27 mouse cellular contexts compared by ENCODE assay signal in genomic region chr16:77884495-77884894, GRCm38 (mm10).
DNase-seq lines count a peak whose midpoint lies in the region; ATAC-seq and TF ChIP-seq lines count a peak whose summit lies in the region.
"Had no signal": no experiment of that assay in that cellular context is flagged by ENCODE, and none has a peak within 500 bp of the region (broad histone marks: within the 10 kb centered on the region; RNA-seq: fewer than 3 reads in every experiment).

No protein-coding gene starts in this region.

- no peak overlapping the region for H3K9ac ChIP-seq in forebrain, embryonic 13.5 days
- no peak overlapping the region for H3K9ac ChIP-seq in forebrain, embryonic 11.5 days (ENCODE audit: low read length)
- H3K9ac ChIP-seq in forebrain, postnatal 0 days, result no peak overlapping the region
- no peak overlapping the region for H3K9ac ChIP-seq in midbrain, embryonic 15.5 days
- H3K9ac ChIP-seq: embryonic facial prominence, embryonic 15.5 days; heart, embryonic 13.5 days; liver, embryonic 15.5 days had no signal

- H3K9me3 ChIP-seq in forebrain, embryonic 13.5 days (replicated peaks), result no peaks in the 10 kb centered on the region
- no peaks in the 10 kb centered on the region for H3K9me3 ChIP-seq in forebrain, embryonic 11.5 days (ENCODE audit: control insufficient read depth, low read length)
- H3K9me3 ChIP-seq in forebrain, postnatal 0 days (ENCODE audit: low read length), result no peaks in the 10 kb centered on the region
- H3K9me3 ChIP-seq in midbrain, embryonic 15.5 days, result no peaks in the 10 kb centered on the region
- H3K9me3 ChIP-seq: embryonic facial prominence, embryonic 15.5 days; heart, embryonic 13.5 days; limb, embryonic 10.5 days; liver, embryonic 15.5 days had no signal

- no peak for DNase-seq in forebrain, embryonic 11.5 days (ENCODE audit: low spot score)
- DNase-seq in layer of hippocampus, adult 2 months (ENCODE audit: low spot score in 2 of 2), result no peak
- no peak for DNase-seq in layer of hippocampus, adult 11-12 months (ENCODE audit: low spot score)
- peak; percentile 7 for DNase-seq in forebrain, postnatal 0 days
- no peak for DNase-seq in Muller cell, postnatal 12 days (ENCODE audit: inconsistent ontology term)
- DNase-seq in frontal cortex, postnatal 25 days (ENCODE audit: low spot score in 2 of 2), result no peak
- DNase-seq: adrenal gland, adult 8-10 months; cerebellum, adult 18-20 months; cerebellum, postnatal 36 days; gastrocnemius, postnatal 25 days; heart, adult 2 months; heart, postnatal 14 days; kidney, adult 18-20 months; liver; lung, postnatal 4 days; thymus, adult 18-20 months; thymus, postnatal 36 days had no signal

- no peaks in the 10 kb centered on the region for H3K36me3 ChIP-seq in forebrain, embryonic 13.5 days (ENCODE audit: poor library complexity, severe bottlenecking)
- no peaks in the 10 kb centered on the region for H3K36me3 ChIP-seq in forebrain, embryonic 11.5 days (ENCODE audit: control insufficient read depth, insufficient read depth, low read length)
- no peaks in the 10 kb centered on the region for H3K36me3 ChIP-seq in forebrain, postnatal 0 days (ENCODE audit: insufficient read depth)
- no peaks in the 10 kb centered on the region for H3K36me3 ChIP-seq in midbrain, embryonic 15.5 days (replicated peaks)
- H3K36me3 ChIP-seq: embryonic facial prominence, embryonic 15.5 days; heart, embryonic 13.5 days; limb, embryonic 10.5 days; liver, embryonic 15.5 days had no signal

- no peak overlapping the region for H3K4me2 ChIP-seq in forebrain, embryonic 13.5 days
- no peak overlapping the region for H3K4me2 ChIP-seq in forebrain, embryonic 11.5 days (ENCODE audit: low read depth, low read length, severe bottlenecking)
- H3K4me2 ChIP-seq in forebrain, postnatal 0 days (ENCODE audit: low read depth), result no peak overlapping the region
- 0 out of 2 replicates have a peak overlapping the region, but pooled peaks have one; percentile 42 for H3K4me2 ChIP-seq in midbrain, embryonic 15.5 days
- H3K4me2 ChIP-seq: heart, embryonic 13.5 days; liver, embryonic 15.5 days had no signal

- 85% methylated on average over 9 of the region's 9 CpGs for WGBS in forebrain, embryonic 13.5 days
- WGBS in forebrain, embryonic 11.5 days, result 91% methylated on average over 9 of the region's 9 CpGs
- WGBS in forebrain, postnatal 0 days, result 65% methylated on average over 9 of the region's 9 CpGs
- 54% methylated on average over 9 of the region's 9 CpGs for WGBS in midbrain, embryonic 15.5 days

- no peaks in the 10 kb centered on the region for H3K27me3 ChIP-seq in forebrain, embryonic 13.5 days
- no peaks in the 10 kb centered on the region for H3K27me3 ChIP-seq in forebrain, embryonic 11.5 days (ENCODE audit: control insufficient read depth, insufficient read depth, low read length)
- H3K27me3 ChIP-seq in forebrain, postnatal 0 days (ENCODE audit: insufficient read depth, low read length), result no peaks in the 10 kb centered on the region
- no peaks in the 10 kb centered on the region for H3K27me3 ChIP-seq in midbrain, embryonic 15.5 days (replicated peaks)
- H3K27me3 ChIP-seq: embryonic facial prominence, embryonic 15.5 days; heart, embryonic 13.5 days; liver, embryonic 15.5 days had no signal

- H3K27ac ChIP-seq in forebrain, embryonic 13.5 days, result peak overlapping the region; percentile 61; the same call in 1 of the 2 replicates
- H3K27ac ChIP-seq in forebrain, embryonic 11.5 days (ENCODE audit: low read depth, low read length), result no peak overlapping the region
- no peak overlapping the region for H3K27ac ChIP-seq in layer of hippocampus, adult 2 months
- H3K27ac ChIP-seq in forebrain, postnatal 0 days (ENCODE audit: low read depth, low read length), result no peak overlapping the region
- H3K27ac ChIP-seq in midbrain, embryonic 15.5 days, result peak overlapping the region; percentile 84
- H3K27ac ChIP-seq: heart, adult 2 months; heart, embryonic 13.5 days; kidney, postnatal 0 days; limb, embryonic 10.5 days; liver, embryonic 15.5 days had no signal

- H3K4me3 ChIP-seq in forebrain, embryonic 13.5 days, result no peak overlapping the region
- H3K4me3 ChIP-seq in forebrain, embryonic 11.5 days (ENCODE audit: low read depth, low read length), result no peak overlapping the region
- peak overlapping the region; percentile 26; the same call in 1 of the 2 replicates for H3K4me3 ChIP-seq in layer of hippocampus, adult 2 months
- no peak overlapping the region for H3K4me3 ChIP-seq in forebrain, postnatal 0 days (ENCODE audit: low read depth, low read length)
- no peak overlapping the region for H3K4me3 ChIP-seq in midbrain, embryonic 15.5 days
- H3K4me3 ChIP-seq: embryonic facial prominence, embryonic 15.5 days; heart, adult 2 months; heart, embryonic 13.5 days; limb, embryonic 10.5 days; liver, embryonic 15.5 days; myocyte had no signal

- H3K4me1 ChIP-seq in forebrain, embryonic 13.5 days, result peaks cover 8% of the 10 kb centered on the region; the same call in 1 of the 2 replicates
- H3K4me1 ChIP-seq in forebrain, embryonic 11.5 days (replicated peaks; ENCODE audit: control insufficient read depth, insufficient read depth, low read length), result 0 out of 2 replicates have a peak, but pooled peaks cover 2% of the 10 kb centered on the region
- no peaks in the 10 kb centered on the region for H3K4me1 ChIP-seq in forebrain, postnatal 0 days (ENCODE audit: insufficient read depth)
- H3K4me1 ChIP-seq in midbrain, embryonic 15.5 days, result peaks cover 11% of the 10 kb centered on the region
- H3K4me1 ChIP-seq: heart, embryonic 13.5 days; limb, embryonic 10.5 days; liver, embryonic 15.5 days had no signal

- ATAC-seq in forebrain, embryonic 13.5 days, result no peak
- no peak for ATAC-seq in forebrain, embryonic 11.5 days (replicated peaks; ENCODE audit: low FRiP score)
- ATAC-seq in forebrain, postnatal 0 days, result no peak
- ATAC-seq in midbrain, embryonic 15.5 days (replicated peaks), result peak; percentile 31; the same call in 1 of the 2 replicates
- ATAC-seq: inflammation-experienced regulatory T-cells, adult 6 months; Patski had no signal

- TF ChIP-seq CTCF in layer of hippocampus, adult 2 months (conservative IDR thresholded peaks at IDR 0.05), result no peak
- TF ChIP-seq CTCF in forebrain, postnatal 0 days (IDR thresholded peaks at IDR 0.05; ENCODE audit: low read depth), result no peak

Comparison
In these comparisons a context has a peak if more than half of its experiments do, and no peak if none do; other contexts are left out.
1. H3K27ac ChIP-seq: peak in forebrain, embryonic 13.5 days (single experiment) and midbrain, embryonic 15.5 days (single experiment); none in forebrain, embryonic 11.5 days (single experiment), layer of hippocampus, adult 2 months (single experiment) and forebrain, postnatal 0 days (single experiment).